Mouse (Mus musculus) heart, adult 9 months (tissue): ENCODE measurements at regions not wholly inside any gene's neighbourhood (a gene's known extent, or its start where the extent isn't known, plus 50 kb on each side); places are given as distances from the start of the nearest gene placed in this dataset.

Source experiments
- DNase-seq, 2 experiments: peaks; one replicate each; pipeline ENCODE4 v3.0.0; 2022; ENCODE audit warnings: low spot score in 2 of 2

GRCm38 (mm10) chr7:117734994-117735698 lies 354.4 kb downstream of the Xylt1 start:
- DNase-seq: no peak

GRCm38 (mm10) chr7:117729067-117729466 lies 348.3 kb downstream of the Xylt1 start:
- no peak for DNase-seq
